Mouse (Mus musculus) naive thymus-derived CD4-positive, alpha-beta T cell, adult 2 months (primary cell): ENCODE results near the gene Socs2.

Experiments
- DNase-seq: peaks from one replicate; pipeline ENCODE4 v3.0.0-alpha.2; 2011; ENCODE audit warnings: low read depth

Gene Socs2

DNA sequence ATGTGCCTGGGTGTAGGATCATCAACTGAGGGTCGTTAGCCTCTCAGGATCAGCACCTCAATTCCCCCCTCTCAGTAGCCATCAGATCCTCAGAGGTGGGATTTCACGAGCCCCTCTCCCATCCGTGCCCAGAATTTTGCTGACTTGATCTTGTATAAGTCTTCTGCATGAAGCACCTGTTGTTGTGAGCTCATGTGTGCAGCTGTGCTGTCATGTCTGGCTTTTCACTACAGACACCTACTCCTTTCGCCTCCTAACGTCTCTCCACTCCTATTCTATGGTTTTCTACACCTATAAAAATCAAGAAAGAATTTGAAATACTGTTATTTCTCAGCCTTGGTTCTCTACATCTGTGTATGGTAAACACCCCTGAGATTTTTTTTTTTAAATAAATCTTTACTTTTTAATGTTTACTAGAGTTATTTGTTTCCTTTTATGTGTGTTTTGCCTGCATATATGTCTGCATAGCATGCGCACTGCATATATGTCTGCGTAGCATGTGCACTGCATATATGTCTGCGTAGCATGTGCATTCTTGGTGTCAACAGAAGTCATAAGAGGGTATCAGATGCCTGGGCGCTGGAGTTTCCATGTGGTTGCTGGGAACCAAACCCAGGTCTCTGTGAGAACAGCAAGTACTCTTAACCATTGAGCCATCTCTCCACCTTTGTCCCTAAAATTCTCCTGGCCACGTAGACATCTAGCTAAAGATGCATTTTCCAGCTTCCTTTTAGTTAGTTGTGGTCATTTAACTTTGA is 74.0 kb downstream of the Socs2 start:
- DNase-seq = no peak

GRCm38 (mm10) chr10:95340676-95341075 is 76.3 kb downstream of the Socs2 start:
- DNase-seq = no peak

- no peak for DNase-seq
Observed at GRCm38 (mm10) chr10:95337589-95337988, 79.4 kb downstream of the Socs2 start.

DNA sequence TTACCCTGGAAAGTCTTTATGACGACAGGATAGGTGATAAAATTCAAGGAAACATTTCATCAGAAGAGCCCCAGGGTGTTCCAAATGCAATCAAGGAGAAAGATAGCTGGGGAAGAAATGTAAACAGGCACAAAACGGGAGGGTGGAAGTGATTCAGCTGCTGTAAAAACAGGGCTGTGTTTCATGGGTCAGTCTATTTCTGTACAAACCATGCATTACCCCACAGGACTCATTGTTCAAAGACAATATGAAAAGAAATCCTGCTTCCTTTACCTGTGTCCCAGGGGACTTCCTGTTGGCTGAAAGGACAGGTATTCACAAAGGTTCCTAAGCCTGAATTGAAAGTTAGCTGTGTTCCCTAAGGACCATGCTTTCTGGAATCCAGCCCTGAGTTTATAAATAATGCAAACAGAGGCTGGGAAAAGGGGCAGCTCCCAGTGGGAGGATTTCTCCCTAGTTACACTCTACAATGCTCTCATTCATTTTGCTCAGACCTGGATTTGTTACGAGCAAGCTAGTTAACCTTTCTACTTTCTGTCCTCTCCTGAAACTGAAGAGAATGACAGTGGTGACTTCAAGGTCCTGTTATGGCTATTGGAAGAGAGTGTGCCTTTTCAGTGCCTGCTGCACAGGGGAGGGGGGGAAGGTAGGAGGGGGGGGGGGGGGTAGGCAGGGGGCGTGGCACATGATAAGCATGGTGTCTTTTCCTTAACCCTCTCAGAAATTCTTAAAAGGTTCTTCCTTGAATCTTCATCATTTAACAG is 80.0 kb downstream of the Socs2 start:
- no peak for DNase-seq
